Mouse (Mus musculus): ENCODE results near the gene Ifrd1. TPM values are rescaled to one million over a fixed set of nuclear protein-coding genes. Genes with fewer than 3 reads are reported as not detected.
"Not testable (repeated sequence)": the region's sequence is repeated elsewhere in the genome, so short reads cannot be mapped to it uniquely, and the experiment has no call there.

The Ifrd1 gene
- polyA plus RNA-seq, 1 experiment from 2014 or later = 164 TPM

DNA sequence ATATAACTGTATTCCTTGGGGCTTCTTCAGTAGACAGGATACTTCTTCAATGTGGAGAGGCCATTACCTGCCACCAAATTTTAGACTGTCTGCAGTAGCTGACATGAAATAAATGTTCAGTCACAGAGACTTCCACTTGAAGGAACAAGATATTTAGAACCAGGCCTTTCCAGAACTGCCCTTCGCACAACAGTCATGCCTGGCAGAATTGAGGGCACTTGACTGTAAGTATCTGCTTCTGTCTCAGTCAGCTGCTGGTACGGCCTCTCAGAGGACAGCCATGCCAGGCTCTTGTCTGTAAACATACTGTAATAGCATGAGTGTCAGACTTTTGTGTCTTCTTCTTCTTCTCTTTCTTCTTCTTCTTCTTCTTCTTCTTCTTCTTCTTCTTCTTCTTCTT is 8.2 kb upstream of the Ifrd1 start:
- Histone ChIP-seq H3K9ac (no peak overlapping the region), H3K27me3 (no peaks in the 10 kb centered on the region)
- 86% methylated on average over 2 of the region's 2 CpGs for WGBS

DNA sequence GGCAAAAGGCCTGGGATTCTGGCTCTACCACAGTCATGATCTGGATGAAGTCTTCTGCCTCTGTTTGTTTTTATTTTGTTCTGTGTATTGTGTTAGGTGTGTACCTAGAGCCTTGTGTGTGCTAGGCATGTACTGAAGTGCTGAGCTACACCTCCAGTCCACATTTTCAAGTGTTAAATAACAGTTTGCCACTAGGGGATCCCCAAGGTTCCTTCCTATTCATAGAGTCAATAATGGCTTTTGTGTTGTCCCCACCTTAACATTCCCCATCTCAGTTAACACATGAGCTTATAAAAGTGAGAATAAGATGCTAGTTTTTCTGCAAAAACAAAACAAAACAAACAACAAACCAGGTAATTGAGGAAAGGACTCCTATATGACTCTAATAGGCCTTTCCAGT is 7.7 kb upstream of the Ifrd1 start:
- Histone ChIP-seq H3K4me1 (replicated peaks) (no peaks in the 10 kb centered on the region), H3K36me3 (no peaks in the 10 kb centered on the region), H3K9ac (no peak overlapping the region), H3K4me2 (no peak overlapping the region), H3K4me3 (no peak overlapping the region), H3K27ac (no peak overlapping the region), H3K27me3 (no peaks in the 10 kb centered on the region), H3K9me3 (no peaks in the 10 kb centered on the region)
- no peak for ATAC-seq (ENCODE audit: low FRiP score)

More for the DNA sequence above, 8.2 kb upstream of the Ifrd1 start:
- Histone ChIP-seq H3K4me2 (no peak overlapping the region), H3K36me3 (no peaks in the 10 kb centered on the region), H3K4me3 (no peak overlapping the region), H3K4me1 (replicated peaks) (no peaks in the 10 kb centered on the region), H3K27ac (no peak overlapping the region), H3K9me3 (no peaks in the 10 kb centered on the region)
- no peak for ATAC-seq (ENCODE audit: low FRiP score)

DNA sequence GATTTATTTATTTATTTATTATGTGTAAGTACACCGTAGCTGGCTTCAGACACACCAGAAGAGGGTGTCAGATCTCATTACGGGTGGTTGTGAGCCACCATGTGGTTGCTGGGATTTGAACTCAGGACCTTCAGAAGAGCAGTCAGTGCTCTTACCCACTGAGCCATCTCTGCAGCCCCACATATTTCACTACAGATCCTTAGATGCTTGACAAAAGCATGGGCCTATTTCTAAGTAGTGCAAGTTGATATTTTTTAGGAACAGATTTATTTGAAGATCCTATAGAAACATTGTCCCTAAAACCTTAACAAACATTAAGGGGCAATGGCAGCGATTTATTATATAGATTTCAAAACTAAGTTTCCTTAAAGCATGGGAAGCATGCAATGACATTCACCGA is 7.0 kb upstream of the Ifrd1 start:
- not testable (repeated sequence) for H3K27me3 ChIP-seq; H3K36me3 ChIP-seq; H3K9me3 ChIP-seq; H3K4me1 ChIP-seq (replicated peaks); H3K4me3 ChIP-seq; H3K27ac ChIP-seq; H3K4me2 ChIP-seq; ATAC-seq (ENCODE audit: low FRiP score); H3K9ac ChIP-seq
- WGBS = 87% methylated on average over 4 of the region's 4 CpGs

DNA sequence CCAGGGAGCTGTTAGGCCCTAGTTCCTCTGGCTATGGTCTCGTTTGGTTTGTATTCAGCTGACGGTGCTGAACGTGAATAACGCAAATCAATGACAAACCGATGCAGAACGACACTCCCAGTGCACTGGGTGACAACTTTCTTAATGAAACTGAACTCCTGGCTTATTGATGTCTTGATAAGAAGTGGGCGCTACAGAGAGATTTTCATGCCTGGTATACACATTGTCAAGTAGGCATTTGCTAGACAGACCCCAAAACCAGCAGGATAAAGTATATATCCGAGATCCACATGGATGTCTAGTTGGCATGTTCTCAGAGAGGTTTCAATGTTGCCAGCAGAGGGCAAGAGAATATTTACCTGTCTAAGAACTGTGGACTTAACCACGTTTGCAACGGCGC is 6.4 kb upstream of the Ifrd1 start:
- Histone ChIP-seq H3K4me2 (no peak overlapping the region), H3K27me3 (no peaks in the 10 kb centered on the region), H3K36me3 (no peaks in the 10 kb centered on the region), H3K4me1 (replicated peaks) (no peaks in the 10 kb centered on the region), H3K4me3 (no peak overlapping the region), H3K9ac (no peak overlapping the region), H3K9me3 (no peaks in the 10 kb centered on the region), H3K27ac (no peak overlapping the region)
- ATAC-seq (ENCODE audit: low FRiP score) = no peak
- WGBS = 85% methylated on average over 11 of the region's 11 CpGs

DNA sequence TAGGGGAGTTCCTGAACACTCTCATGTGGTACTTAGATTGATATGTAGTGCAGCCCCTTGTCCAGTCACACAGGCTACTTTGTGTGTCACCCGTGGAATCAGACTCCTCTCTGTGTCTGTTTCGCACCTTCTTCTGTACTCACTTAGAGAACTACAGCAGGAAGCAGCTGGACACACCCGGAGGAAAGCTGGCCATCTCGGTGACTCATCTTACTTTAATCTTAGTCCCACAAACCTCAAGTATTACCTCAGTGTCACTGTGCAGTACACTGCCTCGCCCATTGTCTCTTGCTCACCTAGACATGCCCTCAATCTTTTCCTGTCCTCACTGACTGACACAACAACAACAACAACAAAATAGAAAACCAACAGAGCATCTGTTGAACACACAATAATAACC is 4.9 kb upstream of the Ifrd1 start:
- Histone ChIP-seq H3K27me3 (no peaks in the 10 kb centered on the region), H3K4me1 (replicated peaks) (no peaks in the 10 kb centered on the region), H3K36me3 (no peaks in the 10 kb centered on the region), H3K9ac (no peak overlapping the region), H3K4me3 (no peak overlapping the region), H3K4me2 (no peak overlapping the region), H3K9me3 (no peaks in the 10 kb centered on the region), H3K27ac (no peak overlapping the region)
- WGBS = 90% methylated on average over 5 of the region's 5 CpGs
- no peak for ATAC-seq (ENCODE audit: low FRiP score)

DNA sequence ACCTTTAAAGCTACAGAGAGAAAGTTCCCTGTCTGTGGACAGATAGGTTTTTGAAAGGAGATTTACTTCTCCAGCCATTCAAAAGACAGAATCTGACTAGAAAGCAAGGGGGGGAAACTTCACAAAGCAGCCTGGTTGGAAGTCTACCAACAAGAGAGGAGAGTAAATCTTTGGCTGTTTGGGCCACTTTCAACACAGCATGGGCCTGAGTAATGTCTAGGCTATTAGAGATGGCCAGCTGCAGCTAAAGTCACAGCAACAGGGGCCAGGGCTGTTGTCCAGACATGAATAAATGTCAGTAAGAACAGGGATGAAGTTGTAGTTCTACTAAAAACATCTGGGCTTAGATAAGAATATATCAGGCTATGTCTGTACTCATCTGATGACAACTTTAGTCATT is 2.0 kb upstream of the Ifrd1 start:
- no peak overlapping the region for H3K9ac ChIP-seq
- no peak overlapping the region for H3K4me3 ChIP-seq
- no peak overlapping the region for H3K4me2 ChIP-seq
- H3K36me3 ChIP-seq = no peaks in the 10 kb centered on the region
- peaks cover 2% of the 10 kb centered on the region; the same call in 1 of the 2 replicates for H3K4me1 ChIP-seq (replicated peaks)
- no peak for ATAC-seq (ENCODE audit: low FRiP score)
- no peak overlapping the region for H3K27ac ChIP-seq
- H3K9me3 ChIP-seq = no peaks in the 10 kb centered on the region
- H3K27me3 ChIP-seq = no peaks in the 10 kb centered on the region

DNA sequence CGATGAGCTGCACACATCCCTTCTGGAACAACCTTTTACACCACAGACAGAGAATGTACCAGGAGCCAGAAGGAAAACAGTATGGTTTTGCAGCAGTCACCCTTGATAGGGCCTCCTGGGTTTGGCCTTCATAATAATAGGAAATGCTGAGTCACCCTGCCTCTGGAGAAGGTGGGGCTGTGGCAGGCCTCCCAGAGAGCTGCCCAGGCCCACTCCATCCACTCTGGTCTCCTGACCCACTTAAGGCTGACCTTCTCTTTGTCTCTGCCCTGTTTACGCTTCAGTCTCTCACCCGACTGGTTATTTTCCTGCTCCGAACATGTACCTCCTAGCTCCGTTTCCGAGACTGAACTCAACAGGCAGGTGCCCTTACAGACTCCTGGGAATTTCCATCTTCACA is 328 bp downstream of the Ifrd1 start:
- 90% methylated on average over 6 of the region's 6 CpGs for WGBS
- no peaks in the 10 kb centered on the region for H3K36me3 ChIP-seq
- H3K27me3 ChIP-seq = no peaks in the 10 kb centered on the region
- peaks cover 11% of the 10 kb centered on the region for H3K4me1 ChIP-seq (replicated peaks)
- H3K9me3 ChIP-seq = no peaks in the 10 kb centered on the region
- H3K27ac ChIP-seq = no peak overlapping the region
- no peak overlapping the region for H3K9ac ChIP-seq
- no peak overlapping the region for H3K4me2 ChIP-seq
- H3K4me3 ChIP-seq = no peak overlapping the region
- ATAC-seq (ENCODE audit: low FRiP score) = no peak

DNA sequence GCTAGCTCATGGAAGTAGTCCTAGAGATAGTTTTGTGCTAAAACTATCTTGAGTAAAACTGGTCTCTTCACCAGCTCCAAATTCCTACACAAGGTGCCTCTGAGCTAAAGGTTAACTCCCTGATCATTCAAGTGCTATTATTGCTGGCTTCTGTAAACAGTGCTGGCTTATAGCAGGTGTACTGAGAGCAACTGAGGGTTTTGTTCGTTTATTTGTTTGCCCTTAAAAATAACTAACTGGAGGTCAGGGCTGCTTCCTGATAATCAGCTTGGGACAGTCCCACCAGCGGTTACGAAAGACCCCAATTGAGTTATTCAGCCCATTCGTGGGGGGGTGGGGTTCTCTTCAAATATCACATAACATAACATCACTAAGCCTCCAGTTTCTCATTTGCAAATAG is 920 bp downstream of the Ifrd1 start:
- WGBS = 91% methylated on average over 4 of the region's 4 CpGs
- H3K4me2 ChIP-seq = no peak overlapping the region
- no peak overlapping the region for H3K4me3 ChIP-seq
- peaks cover 11% of the 10 kb centered on the region for H3K4me1 ChIP-seq (replicated peaks)
- H3K36me3 ChIP-seq = no peaks in the 10 kb centered on the region
- no peak for ATAC-seq (ENCODE audit: low FRiP score)
- H3K9ac ChIP-seq = no peak overlapping the region
- no peak overlapping the region for H3K27ac ChIP-seq
- no peaks in the 10 kb centered on the region for H3K27me3 ChIP-seq
- no peaks in the 10 kb centered on the region for H3K9me3 ChIP-seq

DNA sequence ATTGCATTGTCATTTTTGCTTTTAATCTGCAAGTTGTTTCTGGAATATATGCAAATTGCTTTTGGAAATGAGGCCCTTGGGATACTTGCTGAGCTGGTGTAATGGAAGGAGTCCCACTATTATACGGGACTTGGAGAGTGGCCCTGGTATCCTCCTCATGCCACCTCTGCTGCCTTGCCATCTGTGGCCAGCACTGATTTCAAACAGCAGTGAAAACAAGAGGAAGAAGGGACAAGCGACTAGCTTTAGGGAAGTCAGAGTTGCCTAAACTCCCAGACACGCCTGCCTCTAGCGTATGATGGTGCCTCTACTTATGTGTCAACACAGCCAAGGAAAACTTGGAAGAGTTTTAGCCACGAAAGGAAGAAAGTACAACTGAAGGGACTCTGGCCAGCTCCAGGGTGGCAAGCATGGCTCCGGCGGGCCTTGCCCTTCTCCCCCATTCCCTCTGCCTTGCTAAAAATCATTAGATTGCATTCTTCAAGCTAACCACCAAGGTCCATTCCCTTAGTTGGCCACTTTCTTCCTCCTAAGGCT is 2.8 kb downstream of the Ifrd1 start:
- no peak overlapping the region for H3K9ac ChIP-seq
- peaks cover 15% of the 10 kb centered on the region for H3K4me1 ChIP-seq (replicated peaks)
- H3K4me3 ChIP-seq = no peak overlapping the region
- H3K27me3 ChIP-seq = no peaks in the 10 kb centered on the region
- WGBS = 87% methylated on average over 7 of the region's 7 CpGs
- H3K9me3 ChIP-seq = no peaks in the 10 kb centered on the region
- no peaks in the 10 kb centered on the region for H3K36me3 ChIP-seq
- ATAC-seq (ENCODE audit: low FRiP score) = no peak
- H3K4me2 ChIP-seq = no peak overlapping the region
- H3K27ac ChIP-seq = no peak overlapping the region

DNA sequence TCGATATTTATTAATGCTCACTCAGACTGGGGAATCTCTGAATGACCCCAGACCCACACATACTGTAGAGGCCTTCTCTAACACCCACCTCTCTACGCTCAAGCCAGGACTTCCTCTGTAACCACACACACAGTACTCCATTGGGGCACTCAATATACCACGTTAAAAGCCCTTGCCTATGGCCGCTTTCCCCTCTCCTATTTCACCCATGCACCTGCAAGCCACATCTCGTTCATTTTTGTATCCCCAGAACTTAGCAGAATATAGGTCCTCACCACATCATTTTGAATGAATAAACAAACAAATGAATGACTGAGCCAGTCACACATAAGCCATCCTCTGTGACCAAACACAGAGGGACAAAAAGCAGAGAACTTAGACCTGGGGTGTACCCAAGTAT is 3.4 kb downstream of the Ifrd1 start:
- no peak overlapping the region for H3K27ac ChIP-seq
- H3K27me3 ChIP-seq = no peaks in the 10 kb centered on the region
- no peaks in the 10 kb centered on the region for H3K36me3 ChIP-seq
- H3K4me1 ChIP-seq (replicated peaks) = peaks cover 15% of the 10 kb centered on the region
- no peak overlapping the region for H3K4me3 ChIP-seq
- H3K9me3 ChIP-seq = no peaks in the 10 kb centered on the region
- no peak overlapping the region for H3K4me2 ChIP-seq
- no peak overlapping the region for H3K9ac ChIP-seq
- WGBS = 92% methylated on average over 5 of the region's 5 CpGs
- no peak for ATAC-seq (ENCODE audit: low FRiP score)

DNA sequence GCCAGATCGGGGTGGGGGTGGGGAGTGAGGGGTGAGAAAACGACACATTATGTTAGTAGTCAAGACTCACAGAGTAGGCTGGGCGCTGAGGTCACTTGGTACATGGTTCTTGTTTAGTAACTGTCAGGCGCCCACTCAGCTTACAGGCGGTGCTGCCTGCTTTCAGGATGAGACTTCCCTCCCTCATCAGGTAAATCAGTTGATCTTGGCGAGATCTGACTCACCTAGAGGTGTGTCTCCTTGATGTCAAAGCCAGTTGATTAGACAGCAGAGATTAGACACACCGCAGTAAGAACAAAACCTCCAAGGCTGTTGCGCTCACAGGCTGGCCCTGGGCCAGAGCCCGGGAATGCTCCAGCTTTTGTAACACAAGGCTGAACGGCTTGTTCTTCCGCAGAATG is 4.5 kb downstream of the Ifrd1 start:
- Histone ChIP-seq H3K4me2 (no peak overlapping the region), H3K4me3 (no peak overlapping the region), H3K9me3 (no peaks in the 10 kb centered on the region), H3K27me3 (no peaks in the 10 kb centered on the region), H3K36me3 (no peaks in the 10 kb centered on the region), H3K9ac (no peak overlapping the region), H3K4me1 (replicated peaks) (peaks cover 15% of the 10 kb centered on the region), H3K27ac (no peak overlapping the region)
- ATAC-seq (ENCODE audit: low FRiP score) = peak; percentile 55; the same call in 1 of the 2 replicates
- 48% methylated on average over 11 of the region's 11 CpGs for WGBS

DNA sequence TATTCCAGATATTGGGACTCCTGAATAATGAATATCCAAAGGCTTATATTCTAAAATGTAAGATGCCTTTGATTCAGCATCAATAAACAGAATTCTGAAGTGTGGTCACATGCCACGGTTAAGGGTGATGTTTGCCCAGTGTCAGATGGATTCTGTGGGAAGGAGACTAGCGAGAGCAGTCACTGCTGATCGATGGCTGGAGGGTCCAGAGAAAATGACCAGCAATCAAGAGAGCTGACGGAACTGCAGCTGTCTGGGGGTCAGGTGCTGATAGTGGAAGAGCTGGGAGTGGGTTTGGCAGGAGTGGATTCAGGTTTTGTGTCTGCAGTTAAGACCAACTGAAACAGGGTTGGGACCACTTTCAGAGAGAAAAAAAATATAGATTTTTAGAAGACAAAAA is 5.1 kb downstream of the Ifrd1 start:
- H3K36me3 ChIP-seq = no peaks in the 10 kb centered on the region
- no peak overlapping the region for H3K4me2 ChIP-seq
- WGBS = 62% methylated on average over 4 of the region's 4 CpGs
- peak; percentile 26; the same call in 1 of the 2 replicates for ATAC-seq (ENCODE audit: low FRiP score)
- H3K4me1 ChIP-seq (replicated peaks) = peaks cover 15% of the 10 kb centered on the region
- no peak overlapping the region for H3K27ac ChIP-seq
- H3K9me3 ChIP-seq = no peaks in the 10 kb centered on the region
- no peaks in the 10 kb centered on the region for H3K27me3 ChIP-seq
- H3K9ac ChIP-seq = no peak overlapping the region
- H3K4me3 ChIP-seq = no peak overlapping the region

DNA sequence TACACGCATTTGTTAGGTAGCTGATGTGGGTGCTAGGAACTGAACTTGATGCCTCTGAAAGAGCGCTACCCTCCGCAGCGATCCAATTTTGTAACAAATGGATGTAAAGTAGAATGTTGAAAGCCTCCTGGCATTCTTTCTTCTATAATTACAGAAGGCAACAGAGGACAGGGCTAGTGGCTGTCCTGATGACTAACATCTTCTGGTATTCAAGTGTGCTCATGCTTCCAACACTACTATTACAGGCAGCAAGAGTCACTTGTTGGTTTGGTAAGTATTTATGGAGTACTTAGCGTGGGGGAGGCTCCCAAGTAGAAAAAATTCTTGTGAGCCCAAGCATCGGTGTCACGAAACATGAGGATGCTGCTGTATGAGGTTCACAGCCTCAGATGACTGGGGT is 9.1 kb downstream of the Ifrd1 start:
- no peak overlapping the region for H3K4me2 ChIP-seq
- peaks cover 13% of the 10 kb centered on the region for H3K4me1 ChIP-seq (replicated peaks)
- 96% methylated on average over 7 of the region's 7 CpGs for WGBS
- no peak overlapping the region for H3K4me3 ChIP-seq
- ATAC-seq (ENCODE audit: low FRiP score) = no peak
- H3K9me3 ChIP-seq = no peaks in the 10 kb centered on the region
- H3K27ac ChIP-seq = no peak overlapping the region
- no peak overlapping the region for H3K9ac ChIP-seq
- no peaks in the 10 kb centered on the region for H3K27me3 ChIP-seq
- no peaks in the 10 kb centered on the region for H3K36me3 ChIP-seq

DNA sequence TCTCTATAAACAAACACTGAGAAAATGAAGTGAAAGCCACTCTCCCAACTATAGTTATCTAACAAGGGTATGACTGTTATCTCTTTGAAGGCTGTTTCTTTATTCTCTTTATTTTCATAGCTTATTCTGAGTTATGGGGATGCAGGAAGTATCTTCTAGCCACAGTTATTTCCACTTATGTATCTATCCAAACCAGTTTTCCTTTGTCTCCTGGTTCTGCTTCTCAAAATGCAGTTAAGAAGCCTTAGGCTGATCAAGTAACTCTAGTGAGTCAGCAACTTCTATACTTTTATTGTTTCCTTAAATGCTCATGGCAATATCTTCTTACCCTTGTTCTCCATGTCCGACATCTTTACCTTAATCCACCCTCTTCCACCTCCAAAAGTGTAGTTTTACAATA is 16.1 kb downstream of the Ifrd1 start:
- Histone ChIP-seq H3K9ac (no peak overlapping the region), H3K27ac (no peak overlapping the region), H3K9me3 (no peaks in the 10 kb centered on the region), H3K4me3 (no peak overlapping the region), H3K36me3 (no peaks in the 10 kb centered on the region), H3K4me1 (replicated peaks) (no peaks in the 10 kb centered on the region), H3K4me2 (no peak overlapping the region), H3K27me3 (no peaks in the 10 kb centered on the region)
- 87% methylated on average over 1 of the region's 1 CpGs for WGBS
- no peak for ATAC-seq (ENCODE audit: low FRiP score)
